Mouse (Mus musculus): ENCODE data around the gene Foxp1. TPM values are rescaled to one million over a fixed set of nuclear protein-coding genes. Genes with fewer than 3 reads are reported as not detected.

Gene Foxp1
- polyA plus RNA-seq, 1 experiment from 2014 or later: 110 TPM

DNA sequence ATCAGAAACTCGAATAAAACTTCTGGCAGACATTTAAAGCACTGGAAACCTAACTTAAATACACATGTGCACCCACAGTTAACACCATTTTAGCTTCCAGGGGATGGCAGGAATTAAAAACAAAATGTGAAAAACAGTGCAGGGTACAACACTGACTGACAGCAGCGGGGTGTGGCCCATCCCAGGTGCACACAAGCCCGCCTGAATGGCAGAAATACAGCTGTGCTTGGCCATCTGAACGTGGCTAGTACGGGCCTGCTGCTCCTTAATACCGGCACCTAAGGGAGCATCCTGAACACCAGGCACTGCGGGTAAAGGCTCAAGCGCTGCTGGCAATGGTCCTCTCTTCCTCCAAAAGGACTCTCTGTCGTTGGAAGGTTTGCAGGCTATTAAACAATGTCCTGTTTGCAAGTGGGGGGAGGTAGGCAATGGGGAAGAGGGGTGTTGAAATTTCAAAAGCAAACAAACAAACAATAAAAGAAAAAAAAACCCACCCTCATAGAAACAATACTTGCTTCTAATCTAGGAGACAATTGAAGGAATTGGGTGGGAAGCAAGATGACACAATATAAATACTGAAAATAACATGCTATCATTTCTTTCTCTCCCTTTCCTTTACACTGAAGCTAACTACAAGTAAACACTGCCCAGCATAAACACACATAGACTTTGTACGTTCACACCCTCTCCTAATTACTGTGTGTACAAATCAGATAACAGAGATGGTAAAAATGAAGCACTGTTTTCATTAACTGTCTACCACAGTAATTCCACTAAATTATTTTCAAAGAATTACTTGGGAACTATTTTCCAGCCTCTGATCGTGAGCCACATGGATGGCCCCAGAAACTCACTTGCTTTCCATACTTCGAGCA, 501.7 kb downstream of the Foxp1 start:
- WGBS (ENCODE audit: insufficient replicate concordance): 56% methylated on average over 12 of the region's 12 CpGs
- no peak for ATAC-seq (replicated peaks; ENCODE audit: insufficient number of reproducible peaks, low FRiP score, low TSS enrichment)
- Histone ChIP-seq H3K9ac (ENCODE audit: low read depth, low read length) (no peak overlapping the region), H3K4me3 (ENCODE audit: low read depth, low read length) (no peak overlapping the region), H3K36me3 (ENCODE audit: control insufficient read depth, insufficient read depth, low read length) (no peaks in the 10 kb centered on the region; the same call in 1 of the 2 replicates), H3K9me3 (replicated peaks; ENCODE audit: control insufficient read depth, low read length) (no peaks in the 10 kb centered on the region), H3K27me3 (ENCODE audit: control insufficient read depth, insufficient read depth, low read length) (no peaks in the 10 kb centered on the region), H3K27ac (ENCODE audit: low read depth, low read length) (no peak overlapping the region), H3K4me1 (ENCODE audit: control insufficient read depth, insufficient read depth, low read length) (peaks cover 36% of the 10 kb centered on the region), H3K4me2 (no peak overlapping the region)

DNA sequence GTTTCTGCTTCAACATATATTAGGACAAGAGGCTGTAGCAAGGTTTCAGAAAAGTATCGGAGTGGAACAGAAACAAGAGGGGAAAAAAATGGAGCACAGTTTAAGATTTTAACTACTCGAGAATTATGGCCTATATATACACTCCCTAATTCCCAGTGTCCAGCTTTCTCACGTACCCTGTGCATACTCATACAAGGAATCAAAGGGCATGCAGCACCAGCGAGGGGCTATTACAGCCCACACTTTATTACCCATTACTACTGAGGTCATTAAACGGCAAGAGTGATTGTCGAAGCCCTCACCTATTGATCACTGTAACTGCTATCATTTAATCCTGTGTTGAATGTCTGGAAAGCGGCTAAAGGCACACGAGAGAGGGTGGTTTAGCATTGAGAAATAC, 502.8 kb downstream of the Foxp1 start:
- Histone ChIP-seq H3K9me3 (replicated peaks; ENCODE audit: control insufficient read depth, low read length) (no peaks in the 10 kb centered on the region), H3K4me3 (ENCODE audit: low read depth, low read length) (no peak overlapping the region), H3K27ac (ENCODE audit: low read depth, low read length) (no peak overlapping the region), H3K4me1 (ENCODE audit: control insufficient read depth, insufficient read depth, low read length) (peaks cover 26% of the 10 kb centered on the region), H3K36me3 (ENCODE audit: control insufficient read depth, insufficient read depth, low read length) (peaks cover 3% of the 10 kb centered on the region), H3K9ac (ENCODE audit: low read depth, low read length) (no peak overlapping the region), H3K4me2 (no peak overlapping the region), H3K27me3 (ENCODE audit: control insufficient read depth, insufficient read depth, low read length) (no peaks in the 10 kb centered on the region)
- no peak for ATAC-seq (replicated peaks; ENCODE audit: insufficient number of reproducible peaks, low FRiP score, low TSS enrichment)
- 76% methylated on average over 8 of the region's 8 CpGs for WGBS (ENCODE audit: insufficient replicate concordance)

DNA sequence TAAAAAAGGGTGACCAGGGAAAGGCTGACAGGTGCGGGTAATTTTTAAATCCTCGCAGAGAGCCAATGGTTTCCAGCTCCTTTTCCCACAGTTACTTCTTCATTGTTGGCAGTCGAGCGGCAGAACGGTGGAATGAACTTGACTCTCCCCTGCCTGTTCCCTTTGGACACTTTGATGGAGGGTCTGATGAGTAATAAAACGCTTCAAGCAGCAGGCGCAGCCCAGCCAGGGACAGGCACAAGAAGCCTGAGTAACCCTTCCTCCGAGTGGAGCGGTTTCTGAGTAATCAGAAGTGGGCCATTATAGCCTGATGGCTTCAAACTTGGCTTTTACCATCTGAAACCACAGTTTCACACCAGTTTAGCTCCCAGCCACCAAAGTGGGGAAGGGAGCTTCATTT, 503.3 kb downstream of the Foxp1 start:
- H3K9ac ChIP-seq (ENCODE audit: low read depth, low read length): no peak overlapping the region

DNA sequence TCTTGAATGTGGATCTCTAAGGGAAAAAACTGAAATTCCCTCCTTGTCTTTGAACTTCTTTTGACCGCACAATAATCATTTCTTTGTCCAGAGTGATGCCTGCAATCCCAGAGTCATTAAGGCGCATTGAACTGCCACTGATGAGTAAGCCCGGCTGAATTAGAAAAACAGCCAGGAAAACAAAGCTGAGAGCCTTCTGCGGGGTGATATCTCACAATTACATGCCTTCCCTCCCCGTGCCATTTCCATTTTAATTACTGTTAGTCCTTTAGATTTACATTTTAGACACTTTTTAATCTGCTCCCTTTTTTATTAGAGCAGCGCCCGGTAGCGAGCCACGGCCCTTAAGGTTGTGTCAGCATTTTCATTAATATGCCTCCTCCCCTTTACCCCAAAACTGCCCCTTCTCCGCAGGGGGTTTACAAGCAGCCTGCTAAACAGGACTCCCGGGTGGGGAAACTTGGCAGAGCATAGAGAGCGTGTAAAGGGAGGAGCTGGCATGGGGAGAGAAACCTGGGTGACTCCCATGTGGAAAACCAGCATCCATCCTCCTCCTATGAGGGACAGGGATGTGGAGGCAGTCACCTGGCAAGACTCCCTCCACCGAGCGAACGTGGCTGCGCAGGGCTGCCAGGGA, 508.5 kb downstream of the Foxp1 start:
- Histone ChIP-seq H3K4me3 (ENCODE audit: low read depth, low read length) (no peak overlapping the region), H3K4me1 (ENCODE audit: control insufficient read depth, insufficient read depth, low read length) (peaks cover 22% of the 10 kb centered on the region), H3K9me3 (replicated peaks; ENCODE audit: control insufficient read depth, low read length) (no peaks in the 10 kb centered on the region), H3K27me3 (ENCODE audit: control insufficient read depth, insufficient read depth, low read length) (no peaks in the 10 kb centered on the region), H3K9ac (ENCODE audit: low read depth, low read length) (no peak overlapping the region), H3K27ac (ENCODE audit: low read depth, low read length) (no peak overlapping the region), H3K4me2 (no peak overlapping the region), H3K36me3 (ENCODE audit: control insufficient read depth, insufficient read depth, low read length) (peaks cover 21% of the 10 kb centered on the region)
- no peak for ATAC-seq (replicated peaks; ENCODE audit: insufficient number of reproducible peaks, low FRiP score, low TSS enrichment)
- WGBS (ENCODE audit: insufficient replicate concordance): 64% methylated on average over 16 of the region's 16 CpGs

More for the DNA sequence above, 503.3 kb downstream of the Foxp1 start:
- no peak for ATAC-seq (replicated peaks; ENCODE audit: insufficient number of reproducible peaks, low FRiP score, low TSS enrichment)
- Histone ChIP-seq H3K4me3 (ENCODE audit: low read depth, low read length) (no peak overlapping the region), H3K36me3 (ENCODE audit: control insufficient read depth, insufficient read depth, low read length) (peaks cover 8% of the 10 kb centered on the region), H3K4me2 (no peak overlapping the region), H3K27me3 (ENCODE audit: control insufficient read depth, insufficient read depth, low read length) (no peaks in the 10 kb centered on the region), H3K27ac (ENCODE audit: low read depth, low read length) (no peak overlapping the region), H3K4me1 (ENCODE audit: control insufficient read depth, insufficient read depth, low read length) (peaks cover 21% of the 10 kb centered on the region), H3K9me3 (replicated peaks; ENCODE audit: control insufficient read depth, low read length) (no peaks in the 10 kb centered on the region)
- 60% methylated on average over 9 of the region's 9 CpGs for WGBS (ENCODE audit: insufficient replicate concordance)

DNA sequence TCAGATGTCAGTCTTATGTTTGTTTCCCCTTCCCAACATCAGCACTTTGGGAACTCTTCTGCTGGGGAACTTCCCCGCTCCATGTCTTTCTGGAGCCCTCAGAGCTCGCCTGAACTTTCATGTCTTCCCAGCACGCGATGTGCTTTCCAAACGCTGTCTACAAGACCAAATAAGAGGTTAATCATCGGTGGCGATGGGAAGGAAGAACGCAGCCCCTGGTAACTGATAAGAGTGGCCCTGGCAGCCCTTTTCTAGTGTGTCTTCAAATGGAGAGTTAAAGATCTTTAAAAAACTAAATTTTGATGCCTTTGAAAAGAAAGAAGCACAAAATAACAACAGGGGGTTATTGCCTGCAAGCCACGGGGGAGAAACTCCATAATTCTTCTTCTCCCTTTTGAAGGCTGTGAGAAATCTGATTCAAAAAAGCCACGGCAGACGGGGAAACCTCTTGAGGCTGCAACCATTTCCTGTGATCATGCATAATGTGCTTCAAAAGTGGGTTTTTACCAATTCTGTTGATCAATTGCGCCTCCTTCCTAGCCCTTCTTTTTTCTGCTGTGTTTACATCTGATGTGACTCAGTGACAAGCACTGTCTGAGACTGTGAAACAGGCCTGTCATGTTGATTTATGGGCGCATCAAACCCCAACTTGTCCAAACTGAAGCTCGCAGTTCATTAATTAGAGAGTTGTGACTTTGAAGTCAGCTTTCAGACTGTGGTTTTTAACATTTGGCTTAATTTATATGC, 509.2 kb downstream of the Foxp1 start:
- peaks cover 22% of the 10 kb centered on the region for H3K4me1 ChIP-seq (ENCODE audit: control insufficient read depth, insufficient read depth, low read length)
- H3K27me3 ChIP-seq (ENCODE audit: control insufficient read depth, insufficient read depth, low read length): no peaks in the 10 kb centered on the region
- H3K4me2 ChIP-seq: no peak overlapping the region
- no peak overlapping the region for H3K9ac ChIP-seq (ENCODE audit: low read depth, low read length)
- WGBS (ENCODE audit: insufficient replicate concordance): 38% methylated on average over 14 of the region's 14 CpGs
- peaks cover 27% of the 10 kb centered on the region for H3K36me3 ChIP-seq (ENCODE audit: control insufficient read depth, insufficient read depth, low read length)
- 0 out of 2 replicates have a peak, but pooled peaks cover 3% of the 10 kb centered on the region for H3K9me3 ChIP-seq (replicated peaks; ENCODE audit: control insufficient read depth, low read length)
- no peak for ATAC-seq (replicated peaks; ENCODE audit: insufficient number of reproducible peaks, low FRiP score, low TSS enrichment)
- no peak overlapping the region for H3K4me3 ChIP-seq (ENCODE audit: low read depth, low read length)
- H3K27ac ChIP-seq (ENCODE audit: low read depth, low read length): no peak overlapping the region

DNA sequence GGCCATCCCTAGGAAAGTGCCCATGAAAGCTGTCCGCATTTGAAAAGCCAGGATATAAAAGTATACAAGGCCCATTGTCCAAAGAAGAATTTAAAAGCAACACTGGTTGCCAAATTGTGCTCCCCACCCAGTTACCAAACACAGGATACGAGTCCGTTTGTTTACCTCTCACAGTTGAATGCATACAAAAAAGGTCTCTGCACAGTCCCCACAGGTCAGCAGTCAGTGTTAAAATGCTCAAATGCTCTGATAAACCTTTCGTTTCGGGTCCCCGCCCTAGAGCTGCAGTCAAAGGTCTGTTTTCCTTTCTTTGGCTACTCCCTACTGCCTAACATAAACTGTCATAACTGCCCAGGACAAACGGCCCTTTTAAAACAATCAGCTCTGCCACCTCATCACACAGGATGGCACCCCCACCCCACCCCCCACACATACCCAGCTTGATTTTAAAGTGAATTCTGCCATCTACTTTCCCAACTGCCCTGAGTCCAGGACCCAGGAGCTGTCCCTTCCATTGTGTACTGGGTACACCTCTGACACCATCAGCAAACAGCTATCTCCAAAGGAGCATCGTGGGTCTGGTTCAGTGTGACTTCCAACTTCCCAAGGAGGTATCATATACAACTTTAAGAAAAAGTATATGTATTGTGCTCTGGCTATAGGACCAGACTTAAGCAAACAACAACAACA, 510.5 kb downstream of the Foxp1 start:
- no peak overlapping the region for H3K27ac ChIP-seq (ENCODE audit: low read depth, low read length)

DNA sequence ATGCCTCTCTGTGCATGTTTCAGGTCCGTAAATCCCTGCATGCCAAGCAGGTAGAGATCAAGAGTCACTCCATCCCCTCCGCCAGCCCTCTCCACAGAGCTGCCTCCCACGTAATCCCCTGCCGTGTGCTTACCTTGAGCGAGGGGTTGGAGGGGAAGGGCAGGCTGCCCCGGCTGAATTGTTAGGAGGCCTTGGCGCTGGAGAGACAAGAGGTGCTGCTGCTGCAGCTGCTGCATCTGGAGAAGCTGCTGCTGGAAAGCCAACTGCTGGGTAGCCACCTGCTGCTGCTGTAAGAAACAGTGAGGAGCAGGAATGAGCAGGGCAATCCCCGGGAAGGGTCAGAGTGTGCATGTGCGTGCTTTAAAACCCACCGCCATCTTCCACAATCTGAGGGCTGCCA, 512.8 kb downstream of the Foxp1 start:
- H3K27ac ChIP-seq (ENCODE audit: low read depth, low read length): no peak overlapping the region
- 0 out of 2 replicates have a peak, but pooled peaks cover 4% of the 10 kb centered on the region for H3K9me3 ChIP-seq (replicated peaks; ENCODE audit: control insufficient read depth, low read length)
- H3K27me3 ChIP-seq (ENCODE audit: control insufficient read depth, insufficient read depth, low read length): no peaks in the 10 kb centered on the region
- H3K4me3 ChIP-seq (ENCODE audit: low read depth, low read length): no peak overlapping the region
- H3K36me3 ChIP-seq (ENCODE audit: control insufficient read depth, insufficient read depth, low read length): peaks cover 30% of the 10 kb centered on the region
- ATAC-seq (replicated peaks; ENCODE audit: insufficient number of reproducible peaks, low FRiP score, low TSS enrichment): no peak
- WGBS (ENCODE audit: insufficient replicate concordance): 61% methylated on average over 10 of the region's 10 CpGs
- no peak overlapping the region for H3K4me2 ChIP-seq
- no peak overlapping the region for H3K9ac ChIP-seq (ENCODE audit: low read depth, low read length)
- peaks cover 22% of the 10 kb centered on the region for H3K4me1 ChIP-seq (ENCODE audit: control insufficient read depth, insufficient read depth, low read length)

More for the DNA sequence above, 510.5 kb downstream of the Foxp1 start:
- H3K9me3 ChIP-seq (replicated peaks; ENCODE audit: control insufficient read depth, low read length): 0 out of 2 replicates have a peak, but pooled peaks cover 4% of the 10 kb centered on the region
- no peak for ATAC-seq (replicated peaks; ENCODE audit: insufficient number of reproducible peaks, low FRiP score, low TSS enrichment)
- H3K4me1 ChIP-seq (ENCODE audit: control insufficient read depth, insufficient read depth, low read length): peaks cover 22% of the 10 kb centered on the region
- 53% methylated on average over 8 of the region's 8 CpGs for WGBS (ENCODE audit: insufficient replicate concordance)
- peaks cover 33% of the 10 kb centered on the region for H3K36me3 ChIP-seq (ENCODE audit: control insufficient read depth, insufficient read depth, low read length)
- no peaks in the 10 kb centered on the region for H3K27me3 ChIP-seq (ENCODE audit: control insufficient read depth, insufficient read depth, low read length)
- H3K9ac ChIP-seq (ENCODE audit: low read depth, low read length): no peak overlapping the region
- H3K4me3 ChIP-seq (ENCODE audit: low read depth, low read length): no peak overlapping the region
- no peak overlapping the region for H3K4me2 ChIP-seq

DNA sequence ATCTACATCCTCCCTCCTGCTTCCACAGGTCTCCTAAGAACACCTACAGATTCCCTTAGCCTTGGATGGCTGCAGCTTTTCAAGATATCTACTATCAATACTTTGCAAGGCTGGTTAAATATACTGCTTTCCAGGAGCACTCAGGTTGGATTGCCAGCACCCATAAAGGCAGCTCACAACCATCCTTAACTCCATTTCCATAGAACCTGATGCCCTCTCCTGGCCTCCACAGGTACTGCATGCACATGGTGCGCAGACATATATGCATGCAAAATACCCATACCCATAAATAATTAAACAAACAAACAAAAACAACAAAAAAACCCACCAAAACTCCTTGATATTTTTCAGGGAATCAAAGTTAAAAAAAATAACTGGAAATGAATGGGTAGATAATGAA, 514.0 kb downstream of the Foxp1 start:
- Histone ChIP-seq H3K9ac (ENCODE audit: low read depth, low read length) (no peak overlapping the region), H3K36me3 (ENCODE audit: control insufficient read depth, insufficient read depth, low read length) (peaks cover 25% of the 10 kb centered on the region), H3K4me2 (no peak overlapping the region), H3K9me3 (replicated peaks; ENCODE audit: control insufficient read depth, low read length) (0 out of 2 replicates have a peak, but pooled peaks cover 4% of the 10 kb centered on the region), H3K4me3 (ENCODE audit: low read depth, low read length) (no peak overlapping the region), H3K4me1 (ENCODE audit: control insufficient read depth, insufficient read depth, low read length) (peaks cover 17% of the 10 kb centered on the region), H3K27ac (ENCODE audit: low read depth, low read length) (no peak overlapping the region), H3K27me3 (ENCODE audit: control insufficient read depth, insufficient read depth, low read length) (no peaks in the 10 kb centered on the region)
- no peak for ATAC-seq (replicated peaks; ENCODE audit: insufficient number of reproducible peaks, low FRiP score, low TSS enrichment)
- 95% methylated on average over 1 of the region's 1 CpGs for WGBS (ENCODE audit: insufficient replicate concordance)
